Mouse (Mus musculus) ES-CJ7 (cell line): ENCODE measurements at regions not wholly inside any gene's neighbourhood (a gene's known extent, or its start where the extent isn't known, plus 50 kb on each side); places are given as distances from the start of the nearest gene placed in this dataset.

Source experiments
- DNase-seq: peaks from one replicate; pipeline ENCODE4 v3.0.0; 2011; ENCODE audit warnings: low read depth, low spot score

DNA sequence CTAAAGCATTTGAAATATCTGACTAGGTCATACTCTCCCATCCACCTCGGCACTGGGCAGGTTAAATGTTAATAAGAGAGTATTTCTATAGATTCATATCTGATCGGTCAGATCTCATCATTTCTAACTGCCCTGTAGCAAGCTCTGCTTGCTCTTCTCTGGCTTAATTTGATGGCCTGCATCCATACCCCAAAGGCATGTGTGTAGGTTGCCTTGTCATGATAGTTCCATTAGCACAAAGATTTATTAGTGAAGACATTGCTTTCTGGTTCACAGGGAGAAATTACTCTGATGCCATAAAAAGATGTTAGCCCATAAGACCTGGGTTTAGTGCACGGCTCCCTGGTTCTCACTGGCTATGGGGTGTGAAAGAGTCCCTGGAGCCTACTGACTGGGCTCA, 232.3 kb downstream of the Lpin1 start:
- DNase-seq = no peak

DNA sequence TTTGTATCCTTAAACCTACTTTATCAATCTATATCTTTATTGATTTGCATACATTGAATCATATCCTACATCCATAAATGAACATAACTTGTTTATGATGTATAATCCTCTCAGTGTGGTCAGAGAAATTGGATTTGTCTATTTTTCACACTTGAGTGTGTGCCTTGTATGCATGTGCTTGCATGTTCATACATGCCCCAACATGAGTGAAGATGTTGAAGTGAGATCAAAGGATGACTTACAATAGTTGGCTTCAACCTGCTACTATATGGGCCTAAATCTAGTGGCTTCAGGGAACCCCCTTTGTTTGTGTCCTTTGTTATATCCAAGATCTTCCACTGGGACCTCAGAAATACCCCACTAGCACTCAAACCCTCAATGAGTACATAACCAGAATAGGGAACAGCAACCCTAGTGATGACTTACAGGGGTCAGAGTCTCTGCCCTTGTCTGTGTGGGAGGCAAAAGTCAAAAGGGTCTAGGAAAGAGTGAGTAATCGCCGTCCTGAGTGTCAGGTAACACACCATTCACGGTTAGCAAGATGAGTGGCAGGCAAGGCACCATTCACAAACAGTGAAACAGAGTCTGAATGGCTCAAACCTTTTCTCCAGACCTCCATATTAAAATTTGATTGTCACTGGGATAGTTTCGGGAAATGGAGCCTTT, 236.3 kb downstream of the Lpin1 start:
- DNase-seq = no peak

DNA sequence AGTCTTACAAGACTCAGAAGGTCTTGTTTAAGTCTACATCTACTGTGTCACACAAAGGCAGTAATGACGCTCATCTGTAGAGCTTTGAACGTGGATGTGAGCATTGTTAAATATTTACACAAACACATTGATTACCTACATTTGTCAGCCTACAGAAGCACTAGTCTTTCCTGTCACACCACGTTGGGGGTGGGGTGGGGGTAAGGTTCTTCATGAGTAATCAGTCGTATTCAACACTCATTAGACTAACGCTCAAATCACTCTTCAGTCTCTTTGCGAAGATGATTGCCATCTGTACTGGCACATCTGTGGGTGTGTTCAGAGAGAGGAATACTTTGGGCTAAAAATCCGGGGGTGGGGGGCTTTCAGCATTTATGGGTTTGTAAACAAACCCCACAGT, 240.7 kb downstream of the Lpin1 start:
- DNase-seq = no peak

DNA sequence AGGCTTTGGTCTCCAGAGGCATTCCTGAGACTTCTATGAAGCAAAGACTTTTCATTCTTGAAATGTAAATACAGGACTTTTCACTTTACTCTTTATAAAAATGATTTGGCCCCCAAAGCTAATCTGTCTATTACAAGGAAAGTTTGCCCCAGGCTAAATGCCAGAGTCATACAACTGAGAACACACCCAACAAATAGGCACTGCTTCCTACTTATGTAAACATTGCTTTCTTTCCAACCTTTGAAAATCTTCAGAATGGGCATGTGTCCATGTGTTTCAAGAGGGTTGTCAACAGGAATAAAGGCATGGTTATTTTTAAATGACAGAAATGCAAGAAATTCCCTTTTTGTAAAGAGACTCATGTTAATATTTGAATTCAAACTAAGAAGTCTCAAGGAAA, 248.4 kb downstream of the Lpin1 start:
- no peak for DNase-seq

DNA sequence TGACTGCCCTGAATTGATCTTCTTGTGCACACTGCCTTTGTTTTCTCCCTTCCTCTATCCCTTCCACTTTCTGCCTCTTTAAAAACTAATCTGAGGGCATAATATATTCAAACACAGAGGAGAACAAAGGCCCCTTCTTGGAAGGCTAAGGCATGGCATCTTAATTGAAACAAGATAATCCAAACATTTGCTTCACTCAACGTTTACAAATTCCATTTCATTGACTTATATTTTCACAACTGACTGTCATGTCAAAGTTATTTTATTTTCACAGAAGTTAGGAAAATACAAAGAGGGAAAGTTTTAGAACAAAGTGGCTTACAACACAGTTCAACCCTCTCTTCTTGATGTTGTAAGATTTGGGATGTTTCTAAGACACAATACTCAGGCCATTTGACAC, 251.9 kb downstream of the Lpin1 start:
- no peak for DNase-seq

DNA sequence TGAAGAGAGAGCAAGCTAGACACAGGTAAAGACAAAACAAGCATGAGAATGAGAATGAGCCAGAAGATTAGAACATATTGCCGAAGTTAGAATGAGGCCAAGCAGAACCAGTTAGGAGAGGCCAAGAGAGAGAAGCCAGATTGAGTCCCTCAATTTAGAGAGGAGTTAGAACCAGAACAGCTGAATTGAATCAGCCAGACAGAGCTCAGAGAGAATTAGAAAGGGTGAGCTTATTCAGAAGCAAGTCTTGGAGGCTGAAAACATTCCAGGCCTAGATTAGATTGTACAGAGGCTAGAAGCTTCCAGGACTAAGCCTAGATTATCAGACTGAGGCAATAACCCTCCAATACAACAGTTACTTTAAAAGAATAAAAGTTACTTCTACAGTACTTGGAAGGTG, 256.1 kb downstream of the Lpin1 start:
- DNase-seq = no peak

DNA sequence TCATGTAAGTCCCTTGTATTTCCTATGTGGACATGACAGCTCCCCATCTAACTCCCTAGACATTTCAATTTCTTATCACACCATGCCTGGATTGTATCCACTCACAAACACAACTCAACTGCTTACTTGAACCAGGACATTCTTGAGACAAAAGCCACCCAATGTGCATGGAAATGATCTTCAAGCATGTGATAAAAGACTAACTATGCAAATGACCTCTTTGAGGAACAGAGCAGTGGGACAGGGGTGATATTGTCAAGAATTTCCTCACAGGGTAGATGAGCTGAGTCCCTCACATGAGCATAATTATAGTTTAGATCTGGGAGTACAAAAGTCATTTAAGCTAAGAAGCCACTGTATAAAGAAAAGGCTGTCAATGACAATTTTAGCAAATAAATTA, 259.0 kb downstream of the Lpin1 start:
- no peak for DNase-seq

DNA sequence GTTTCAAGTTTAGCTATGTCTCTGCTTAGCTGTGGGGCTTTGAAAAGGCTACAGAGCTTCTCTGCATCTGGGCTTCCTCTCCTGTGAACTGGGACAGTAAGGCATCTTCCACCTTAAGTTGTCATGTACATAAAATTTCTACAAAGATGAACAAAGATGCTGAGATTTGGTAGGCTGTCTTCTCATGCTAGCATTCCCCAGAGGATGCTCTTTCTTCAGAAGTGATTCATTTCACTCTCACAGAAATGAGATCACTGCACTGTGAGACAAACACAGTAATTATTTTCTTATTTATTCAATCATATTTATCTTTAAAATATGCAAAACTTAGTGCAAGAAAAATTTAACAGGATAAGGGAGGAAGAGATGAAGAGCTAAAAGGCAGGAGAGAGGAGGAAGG, 261.5 kb downstream of the Lpin1 start:
- DNase-seq = no peak

DNA sequence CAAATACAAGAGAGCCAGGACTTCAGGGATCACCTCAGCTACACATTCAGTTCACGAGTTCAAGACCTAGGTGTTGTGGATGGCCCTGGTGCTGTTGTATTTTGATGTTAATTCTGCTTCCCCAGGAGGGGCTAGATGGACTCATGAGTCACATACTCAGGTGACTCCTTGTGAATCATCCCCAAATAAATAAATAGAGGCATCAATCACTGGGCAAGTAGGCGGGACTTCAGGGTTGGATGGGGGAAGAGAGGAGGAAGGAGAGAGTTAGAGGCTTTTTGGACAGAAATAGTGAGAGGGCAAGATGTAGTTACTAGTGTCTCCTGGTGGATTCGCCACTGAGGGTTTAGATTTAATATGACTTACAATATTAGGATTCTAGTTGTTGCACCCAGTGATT, 266.7 kb downstream of the Lpin1 start:
- peak; percentile 11 for DNase-seq

DNA sequence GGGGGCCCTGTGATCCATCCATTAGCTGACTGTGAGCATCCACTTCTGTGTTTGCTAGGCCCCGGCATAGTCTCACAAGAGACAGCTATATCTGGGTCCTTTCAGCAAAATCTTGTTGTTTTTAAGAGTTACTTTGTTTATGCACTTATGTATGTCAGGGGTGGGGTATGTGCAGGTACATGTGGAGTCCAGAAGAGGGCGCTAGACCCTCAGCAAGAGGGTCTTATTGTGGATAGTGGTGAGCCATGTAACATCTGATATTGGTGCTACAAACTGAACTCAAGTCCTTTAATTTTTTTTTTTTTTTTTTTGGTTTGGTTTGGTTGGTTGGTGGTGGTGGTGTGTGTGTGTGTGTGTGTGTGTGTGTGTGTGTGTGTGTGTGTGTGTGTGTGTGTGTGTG, 268.7 kb downstream of the Lpin1 start:
- peak; percentile 46 for DNase-seq

DNA sequence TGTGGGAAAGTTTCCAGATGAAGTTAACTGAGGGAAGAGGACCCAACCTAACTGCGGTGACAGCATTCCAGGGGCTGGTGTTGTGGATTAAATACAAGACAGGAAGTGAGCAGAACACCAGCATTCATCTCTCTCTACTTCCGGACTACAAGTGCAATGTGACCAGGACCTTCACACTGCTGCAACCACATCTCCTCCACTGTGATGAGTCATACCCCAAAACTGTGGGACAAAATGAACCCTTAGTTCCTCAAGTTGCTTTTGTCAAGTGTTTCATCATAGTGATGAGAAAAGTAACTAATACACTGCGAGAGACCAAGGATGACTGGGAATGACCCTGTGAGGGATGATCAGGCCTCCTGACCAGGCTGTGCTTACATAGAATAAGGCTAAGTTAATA, 279.3 kb downstream of the Lpin1 start:
- DNase-seq = no peak

DNA sequence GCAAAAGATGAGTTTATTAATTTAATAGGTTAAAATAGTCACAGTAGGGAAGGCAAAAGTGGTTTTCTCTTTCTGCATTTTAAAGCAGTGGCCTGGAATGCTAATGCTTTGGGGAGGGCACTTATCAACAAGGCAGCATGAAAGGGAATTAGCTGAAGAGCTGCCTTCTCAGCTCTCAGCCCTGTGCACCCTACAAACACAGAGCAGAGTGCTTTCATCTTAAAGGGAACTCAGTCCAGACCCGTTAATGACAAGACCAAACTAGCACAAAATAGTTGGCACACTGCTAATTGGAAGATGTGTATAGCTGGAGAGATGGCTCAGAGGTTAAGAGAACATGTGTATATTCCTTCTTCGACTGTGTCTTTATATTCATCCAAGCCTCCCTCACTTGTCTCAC, 281.6 kb downstream of the Lpin1 start:
- no peak for DNase-seq

DNA sequence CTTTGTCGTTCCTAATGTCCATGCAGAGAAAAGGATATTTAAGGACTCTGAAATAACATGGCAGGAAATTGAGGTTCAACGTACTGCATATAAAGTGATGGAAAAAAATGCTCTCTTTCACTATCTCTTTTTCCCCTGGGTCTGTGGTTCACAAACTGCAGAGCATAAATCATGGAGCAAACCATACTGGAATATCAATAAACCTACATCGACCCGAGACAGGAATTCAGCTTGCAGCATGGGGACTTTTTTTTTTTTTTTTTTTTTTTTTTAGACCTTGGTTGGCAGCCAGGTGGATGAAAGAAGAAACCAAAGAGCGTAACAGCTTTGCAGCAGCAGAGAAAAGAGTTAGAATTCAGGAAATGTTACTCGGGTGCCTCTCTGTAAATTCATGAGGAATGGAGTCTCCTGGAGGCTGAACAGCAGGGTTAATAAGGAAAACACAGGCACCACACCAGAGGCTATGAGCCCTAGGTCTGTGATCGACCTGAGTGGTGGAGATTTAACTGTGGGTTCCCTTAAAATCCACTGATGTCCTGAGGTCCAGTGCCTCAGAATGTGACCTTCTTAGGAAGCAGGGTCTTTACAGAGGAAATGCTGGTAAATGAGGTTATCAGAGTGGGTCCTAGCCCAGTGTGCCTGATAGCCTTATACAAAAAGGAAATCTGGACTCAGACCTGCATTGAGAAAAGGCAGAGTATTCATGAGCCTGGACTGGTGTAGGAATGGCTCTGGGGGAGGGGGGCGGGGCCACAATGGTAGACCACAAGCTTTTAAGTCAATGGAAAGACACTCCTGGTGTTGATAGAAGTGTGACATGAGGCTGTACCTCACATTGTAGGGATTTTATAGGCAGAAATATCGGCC, 290.0 kb downstream of the Lpin1 start:
- DNase-seq = no peak

DNA sequence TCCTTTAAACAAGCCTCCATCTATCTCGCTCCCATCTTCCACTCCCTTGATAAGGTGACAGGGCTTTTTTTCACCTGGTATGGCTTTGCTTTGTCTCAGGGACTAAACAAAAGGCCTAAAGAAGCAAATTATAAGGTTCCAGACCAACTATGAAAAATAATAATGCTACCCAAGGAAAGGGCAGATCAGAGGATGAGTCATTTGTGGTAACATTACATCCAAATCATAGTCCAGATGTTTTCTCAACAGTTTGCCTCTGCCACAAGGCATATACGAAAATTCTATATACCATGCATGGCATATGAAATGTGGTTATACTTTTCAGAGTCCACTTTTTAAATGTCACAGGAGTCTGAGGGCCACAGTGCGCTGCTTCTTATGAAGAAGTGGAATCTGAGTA, 302.7 kb downstream of the Lpin1 start:
- DNase-seq = no peak

DNA sequence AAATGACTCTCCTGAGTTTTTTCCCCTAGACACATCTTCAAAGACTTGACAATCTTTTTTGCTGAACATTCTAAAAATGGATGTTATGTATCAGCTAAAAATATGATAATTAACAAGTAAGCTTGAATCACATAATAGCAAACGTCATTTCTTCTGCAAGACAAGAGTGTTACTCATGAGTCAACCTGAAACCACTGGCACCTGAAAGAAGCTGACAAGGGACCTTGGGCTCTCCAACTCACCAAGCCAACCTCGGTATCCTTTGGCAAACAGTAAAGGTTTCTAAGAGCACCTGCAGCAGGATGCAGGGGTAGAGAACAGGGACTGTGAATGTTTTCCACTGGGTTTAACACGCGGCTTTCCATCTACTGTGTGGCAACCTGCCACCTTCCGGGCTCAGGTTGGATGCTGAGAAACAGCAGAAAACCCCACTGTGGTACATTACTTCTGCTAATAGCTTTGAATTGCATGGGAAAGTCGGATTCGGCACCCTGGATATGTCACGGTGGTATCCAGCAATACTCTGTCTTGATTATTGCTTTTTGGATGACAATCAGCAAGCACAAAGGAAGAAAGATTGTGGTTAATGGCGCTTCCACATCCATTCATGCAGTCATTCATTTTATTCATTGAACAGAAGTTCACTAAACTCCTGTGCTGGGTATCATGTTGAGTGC, 305.9 kb downstream of the Lpin1 start:
- DNase-seq = no peak

DNA sequence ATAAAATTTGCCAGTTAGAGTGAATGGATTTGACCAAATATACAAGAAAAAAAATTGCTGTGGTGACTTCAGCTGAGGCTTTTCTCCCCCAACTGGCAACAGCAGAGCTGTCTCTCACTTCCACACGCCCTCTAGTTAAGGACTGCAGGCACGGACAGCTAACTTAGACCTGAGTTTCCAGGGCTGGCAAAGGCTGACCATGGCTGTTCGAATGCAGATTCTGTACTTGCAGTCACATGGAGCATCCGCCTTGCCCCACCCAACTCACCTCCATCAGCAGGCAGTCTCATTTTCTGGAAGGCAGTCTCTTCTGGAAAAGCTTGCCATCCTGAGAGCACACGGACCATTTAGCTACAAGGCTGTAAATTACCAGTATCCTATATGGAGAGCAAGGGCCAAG, 325.7 kb downstream of the Lpin1 start:
- DNase-seq = peak; percentile 72

DNA sequence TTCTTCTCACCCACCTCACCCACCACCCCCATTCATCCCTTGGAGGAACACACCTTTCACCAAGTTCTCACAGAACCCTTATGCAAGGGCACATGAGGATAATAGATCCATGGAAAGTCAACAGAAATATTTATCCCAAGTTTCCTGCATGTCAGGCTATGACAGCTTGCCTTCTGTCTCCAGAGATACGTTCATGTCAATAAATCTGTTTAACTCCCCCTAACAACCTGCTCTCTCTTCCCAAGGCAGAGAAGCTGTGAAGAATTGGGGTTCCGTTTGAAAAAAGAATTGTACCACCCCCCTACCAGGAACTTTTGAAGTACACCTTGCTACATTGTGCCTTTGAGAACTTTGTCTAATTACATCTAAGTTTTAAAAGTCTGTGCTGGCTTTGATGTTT, 331.6 kb downstream of the Lpin1 start:
- no peak for DNase-seq

DNA sequence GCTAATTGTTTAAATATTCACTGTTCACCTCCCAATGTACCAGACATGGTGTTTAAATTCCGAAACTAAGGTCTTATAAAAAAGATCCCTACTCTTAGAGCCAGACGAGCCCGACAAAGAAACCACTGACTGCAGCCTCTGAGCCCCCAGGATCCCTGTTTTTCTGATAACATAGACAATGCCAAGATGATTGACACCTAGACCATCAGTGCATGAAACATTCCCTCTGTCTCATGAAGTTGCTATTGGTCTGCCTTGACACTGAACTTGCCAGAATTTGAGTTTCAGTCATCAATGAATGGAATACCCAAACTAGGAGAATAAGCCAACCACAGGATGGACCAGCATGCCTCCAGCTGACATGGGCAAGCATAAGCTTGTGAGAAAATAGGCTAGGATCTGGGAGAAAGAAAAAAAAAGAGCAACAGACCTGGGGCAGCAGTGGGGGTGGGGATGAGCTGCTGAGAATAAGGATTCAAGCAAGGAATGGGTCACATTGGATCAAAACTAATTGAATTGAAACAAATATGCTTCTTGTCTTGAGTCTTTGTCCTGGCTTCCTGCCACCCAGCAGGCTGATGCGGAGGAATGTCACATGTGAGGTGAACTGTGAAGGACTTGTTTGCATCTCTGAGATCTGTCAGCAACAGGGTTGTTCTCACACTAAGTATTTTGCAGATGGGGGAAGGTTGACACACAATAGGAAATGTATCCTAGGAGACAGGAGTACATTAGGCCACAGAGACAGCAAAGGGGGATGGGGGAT, 333.0 kb downstream of the Lpin1 start:
- peak; percentile 9 for DNase-seq

DNA sequence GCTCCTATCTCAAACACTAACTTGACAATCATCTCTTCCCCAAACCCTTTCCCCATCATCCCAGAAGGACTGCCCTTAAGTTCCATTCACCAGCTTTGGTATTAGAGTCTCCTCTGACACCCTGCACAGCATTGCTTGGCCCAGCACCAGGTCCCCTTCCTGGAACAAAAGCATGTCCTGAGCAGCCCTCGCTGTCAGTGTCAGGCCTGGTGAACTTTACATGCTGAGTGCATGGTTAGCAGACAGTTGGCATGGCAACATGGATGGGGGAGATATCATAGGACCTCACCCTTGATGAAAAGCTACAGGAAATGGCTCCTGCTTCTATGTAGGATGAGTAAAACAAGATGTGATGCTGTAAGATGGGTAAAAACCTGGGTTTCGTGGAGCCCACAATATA, 333.6 kb downstream of the Lpin1 start:
- no peak for DNase-seq

DNA sequence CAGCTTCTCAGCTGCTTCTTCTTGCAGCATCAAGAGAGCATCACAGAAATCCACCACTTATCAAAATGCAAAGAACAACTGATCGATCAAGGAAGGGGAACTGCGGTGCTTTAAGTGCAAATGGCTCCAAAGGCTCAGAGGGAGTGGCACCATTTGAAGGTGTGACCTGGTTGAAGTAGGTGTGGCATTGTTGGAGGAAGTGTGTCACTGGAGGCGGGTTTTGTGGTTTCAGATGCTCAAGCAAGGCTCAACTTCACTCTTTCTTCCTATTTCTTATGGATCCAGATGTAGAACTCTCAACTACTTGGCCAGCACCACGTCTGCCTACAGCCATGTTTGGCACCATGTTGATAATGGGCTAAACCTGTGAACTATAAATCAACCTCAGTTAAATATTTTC, 334.5 kb downstream of the Lpin1 start:
- peak; percentile 4 for DNase-seq

DNA sequence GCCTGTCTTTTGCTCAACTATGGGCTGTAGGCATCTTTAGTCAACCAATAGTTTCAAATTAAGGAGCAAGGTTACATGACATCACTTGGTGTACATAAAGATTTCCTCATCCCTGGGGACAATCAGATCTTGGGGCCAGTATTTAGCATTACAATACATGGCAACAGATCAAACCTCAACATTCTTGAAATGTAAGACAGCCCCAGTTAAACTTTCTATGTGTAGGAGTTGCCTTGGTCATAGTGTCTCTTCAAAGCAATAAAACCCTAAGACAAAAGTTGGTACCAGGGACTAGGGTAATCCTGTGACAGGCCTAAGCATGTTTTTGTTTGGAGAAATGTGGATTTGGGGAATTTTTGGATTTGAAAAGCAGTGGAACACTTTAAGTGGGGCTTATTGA, 338.3 kb downstream of the Lpin1 start:
- no peak for DNase-seq

DNA sequence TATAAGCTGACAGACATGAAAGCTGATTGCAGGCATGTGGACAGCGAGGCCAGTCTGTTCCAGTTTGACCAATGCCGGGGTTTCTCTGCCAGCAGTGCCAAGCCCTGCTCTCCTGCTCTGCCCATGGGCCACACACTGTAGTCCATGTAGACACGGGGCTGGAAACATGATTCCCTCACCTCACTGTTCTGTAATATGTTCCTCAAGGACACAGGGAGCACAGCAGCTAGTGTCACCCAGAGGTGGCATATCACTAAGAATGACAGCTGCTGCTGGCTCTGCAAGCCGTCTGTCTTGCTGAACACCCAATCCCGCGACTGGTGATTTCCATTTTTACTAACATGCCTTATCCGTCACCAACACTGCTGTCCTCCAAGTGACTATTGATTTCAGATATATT, 339.9 kb downstream of the Lpin1 start:
- DNase-seq = no peak
